Mouse (Mus musculus): ENCODE measurements around the gene Otc. TPM values are rescaled to one million over a fixed set of nuclear protein-coding genes. Genes with fewer than 3 reads are reported as not detected.

The Otc gene
- polyA plus RNA-seq, 1 experiment from 2014 or later = 0.70 TPM

DNA sequence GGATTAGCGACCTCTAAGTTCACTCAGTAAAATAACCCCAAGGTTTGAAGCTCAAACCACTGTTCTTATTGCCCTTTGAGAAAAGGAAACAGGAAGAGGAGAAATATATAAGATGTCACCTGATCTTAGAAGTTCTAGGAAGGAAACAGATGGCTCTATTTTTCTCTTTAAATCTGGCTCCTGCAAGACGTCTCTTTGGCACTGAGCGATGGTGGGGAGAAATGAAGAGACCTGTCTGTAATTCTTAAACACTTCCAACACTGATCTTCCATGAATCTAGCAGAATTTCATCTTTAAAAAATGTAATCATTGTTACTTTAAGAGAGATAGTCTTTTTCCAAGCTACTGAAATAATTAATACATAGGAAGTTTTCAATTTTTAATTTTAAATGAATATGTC is 16.2 kb downstream of the Otc start:
- no peaks in the 10 kb centered on the region for H3K4me1 ChIP-seq
- no peak overlapping the region for H3K4me2 ChIP-seq
- no peak overlapping the region for H3K27ac ChIP-seq
- no peak for ATAC-seq (replicated peaks; ENCODE audit: low FRiP score)
- no peak overlapping the region for H3K9ac ChIP-seq
- 72% methylated on average over 3 of the region's 3 CpGs for WGBS
- no peak overlapping the region for H3K4me3 ChIP-seq (replicated peaks)
- no peaks in the 10 kb centered on the region for H3K27me3 ChIP-seq
- no peaks in the 10 kb centered on the region for H3K36me3 ChIP-seq
- H3K9me3 ChIP-seq (replicated peaks) = no peaks in the 10 kb centered on the region

DNA sequence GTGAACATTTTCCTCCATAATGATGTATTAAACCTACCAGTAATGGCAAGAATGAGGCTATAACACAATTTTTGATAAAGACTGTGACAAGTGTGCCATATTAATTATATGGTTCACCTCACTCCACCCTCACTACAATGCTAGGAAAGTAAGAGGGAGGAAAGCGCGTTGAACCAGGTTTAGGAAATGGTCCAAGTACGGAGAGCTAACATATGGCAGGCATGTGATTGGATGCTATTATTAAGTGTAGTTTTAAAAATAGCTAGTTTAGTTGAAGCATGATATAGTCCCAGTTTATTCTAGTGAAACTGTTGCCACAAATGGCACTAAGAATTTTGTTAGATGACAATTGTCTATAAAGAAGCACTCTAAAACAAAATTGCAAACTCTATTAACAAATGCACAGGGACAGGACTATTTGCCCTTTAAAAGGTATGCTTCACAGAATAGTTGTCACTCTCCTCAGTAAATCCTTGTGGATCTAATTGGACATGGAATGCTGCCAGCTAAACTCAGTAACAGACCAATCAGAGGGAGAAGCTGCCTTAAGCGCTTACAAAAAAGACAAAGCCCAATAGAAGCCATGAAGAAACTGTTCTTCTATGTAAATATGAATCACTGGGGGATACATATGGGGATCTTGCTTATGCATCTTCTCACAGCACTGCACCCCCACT is 16.8 kb downstream of the Otc start:
- Histone ChIP-seq H3K27ac (no peak overlapping the region), H3K4me2 (no peak overlapping the region), H3K4me1 (no peaks in the 10 kb centered on the region), H3K9me3 (replicated peaks) (no peaks in the 10 kb centered on the region), H3K4me3 (replicated peaks) (no peak overlapping the region), H3K27me3 (no peaks in the 10 kb centered on the region), H3K36me3 (no peaks in the 10 kb centered on the region), H3K9ac (no peak overlapping the region)
- no peak for ATAC-seq (replicated peaks; ENCODE audit: low FRiP score)
- 86% methylated on average over 4 of the region's 4 CpGs for WGBS

DNA sequence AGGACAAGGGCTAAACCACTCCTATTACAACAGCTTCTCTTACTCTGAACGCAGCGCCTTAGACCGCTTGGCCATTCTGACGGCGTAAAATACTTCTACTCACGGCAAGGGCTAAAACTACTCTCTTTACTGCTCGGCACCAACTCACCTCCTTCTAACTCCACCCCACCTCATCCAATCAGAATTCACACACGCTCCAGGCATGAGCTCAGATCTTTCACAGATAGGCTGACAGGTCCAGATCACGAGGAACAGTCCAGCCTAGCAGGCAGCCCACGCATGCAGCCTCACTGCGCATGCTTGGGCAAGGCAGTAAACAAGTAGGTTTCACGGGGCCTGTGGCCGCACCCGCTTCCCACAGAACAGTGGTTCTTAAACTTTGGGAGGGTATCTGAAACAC is 45.2 kb downstream of the Otc start:
- H3K9me3 ChIP-seq (replicated peaks) = no peaks in the 10 kb centered on the region
- H3K4me1 ChIP-seq = no peaks in the 10 kb centered on the region
- H3K36me3 ChIP-seq = no peaks in the 10 kb centered on the region
- H3K4me2 ChIP-seq = no peak overlapping the region
- H3K4me3 ChIP-seq (replicated peaks) = no peak overlapping the region
- H3K27me3 ChIP-seq = no peaks in the 10 kb centered on the region
- H3K9ac ChIP-seq = no peak overlapping the region
- 88% methylated on average over 14 of the region's 14 CpGs for WGBS
- H3K27ac ChIP-seq = no peak overlapping the region
- ATAC-seq (replicated peaks; ENCODE audit: low FRiP score) = no peak

DNA sequence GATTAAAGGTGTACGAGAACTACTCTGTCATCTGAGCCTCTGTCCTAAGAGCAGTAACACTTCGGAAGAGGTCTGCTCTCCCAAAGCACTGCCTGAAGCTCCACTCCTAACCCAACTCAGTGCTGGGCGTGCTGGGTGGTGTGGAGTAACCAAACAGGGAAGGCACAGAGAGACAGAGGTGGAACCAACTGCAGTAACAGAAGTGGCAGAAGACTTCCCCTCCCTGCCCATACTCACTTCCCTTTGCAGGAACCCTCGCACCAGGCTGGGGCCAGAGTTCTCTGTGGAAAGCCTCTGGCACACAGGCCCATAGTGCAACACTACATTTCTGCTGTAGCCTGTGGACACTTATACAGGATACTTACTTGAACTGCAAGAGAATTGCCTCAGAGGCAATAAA is 66.1 kb downstream of the Otc start:
- Histone ChIP-seq H3K36me3 (no peaks in the 10 kb centered on the region), H3K27ac (no peak overlapping the region), H3K27me3 (no peaks in the 10 kb centered on the region), H3K9ac (no peak overlapping the region), H3K4me1 (no peaks in the 10 kb centered on the region), H3K4me3 (replicated peaks) (no peak overlapping the region), H3K9me3 (replicated peaks) (no peaks in the 10 kb centered on the region), H3K4me2 (no peak overlapping the region)
- 84% methylated on average over 4 of the region's 4 CpGs for WGBS
- no peak for ATAC-seq (replicated peaks; ENCODE audit: low FRiP score)

DNA sequence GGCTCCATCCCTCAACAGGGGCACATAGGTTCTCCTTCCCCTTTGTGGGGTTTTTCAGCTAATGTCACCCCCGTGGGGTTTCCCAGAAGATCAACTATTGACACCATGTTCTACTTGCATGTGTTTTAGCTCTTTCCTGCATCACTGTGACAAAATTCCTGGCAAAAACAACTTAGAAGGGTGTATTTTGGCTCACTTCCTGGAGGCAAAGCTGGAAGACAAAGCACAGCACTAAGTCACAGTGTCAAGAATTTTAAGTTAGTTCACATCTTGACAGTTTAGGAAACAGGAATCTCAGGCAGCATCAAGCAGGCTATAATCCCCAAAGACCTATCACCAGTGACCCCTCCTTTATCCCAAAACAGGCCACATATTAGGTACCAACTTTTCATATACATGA is 78.1 kb downstream of the Otc start:
- Histone ChIP-seq H3K27ac (no peak overlapping the region), H3K9ac (no peak overlapping the region), H3K9me3 (replicated peaks) (no peaks in the 10 kb centered on the region), H3K27me3 (no peaks in the 10 kb centered on the region), H3K4me3 (replicated peaks) (no peak overlapping the region), H3K4me1 (no peaks in the 10 kb centered on the region), H3K36me3 (no peaks in the 10 kb centered on the region), H3K4me2 (no peak overlapping the region)
- WGBS = 50% methylated on average over 1 of the region's 1 CpGs
- ATAC-seq (replicated peaks; ENCODE audit: low FRiP score) = no peak

DNA sequence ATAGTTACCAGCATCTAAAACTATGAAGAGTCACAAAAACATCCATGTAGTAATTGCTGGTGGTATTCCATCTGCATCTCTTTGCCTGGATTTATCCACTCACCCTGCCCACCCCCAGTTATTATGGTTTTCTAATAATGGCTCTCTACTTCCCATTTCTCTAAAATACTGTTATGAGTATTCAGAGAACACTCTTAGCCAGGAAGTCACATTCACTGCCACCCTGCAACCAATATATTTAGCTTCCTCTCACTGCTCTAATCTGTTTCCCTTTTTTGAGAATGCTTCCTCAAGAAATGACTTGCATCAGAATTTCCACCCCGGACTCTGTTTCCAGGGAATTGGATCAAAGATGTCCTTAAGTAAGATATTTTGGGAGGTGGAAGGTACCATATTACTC is 79.6 kb downstream of the Otc start:
- 88% methylated on average over 1 of the region's 1 CpGs for WGBS
- no peaks in the 10 kb centered on the region for H3K27me3 ChIP-seq
- no peaks in the 10 kb centered on the region for H3K36me3 ChIP-seq
- H3K4me3 ChIP-seq (replicated peaks) = no peak overlapping the region
- no peak overlapping the region for H3K27ac ChIP-seq
- H3K9me3 ChIP-seq (replicated peaks) = no peaks in the 10 kb centered on the region
- H3K4me1 ChIP-seq = no peaks in the 10 kb centered on the region
- ATAC-seq (replicated peaks; ENCODE audit: low FRiP score) = no peak
- no peak overlapping the region for H3K4me2 ChIP-seq
- no peak overlapping the region for H3K9ac ChIP-seq

DNA sequence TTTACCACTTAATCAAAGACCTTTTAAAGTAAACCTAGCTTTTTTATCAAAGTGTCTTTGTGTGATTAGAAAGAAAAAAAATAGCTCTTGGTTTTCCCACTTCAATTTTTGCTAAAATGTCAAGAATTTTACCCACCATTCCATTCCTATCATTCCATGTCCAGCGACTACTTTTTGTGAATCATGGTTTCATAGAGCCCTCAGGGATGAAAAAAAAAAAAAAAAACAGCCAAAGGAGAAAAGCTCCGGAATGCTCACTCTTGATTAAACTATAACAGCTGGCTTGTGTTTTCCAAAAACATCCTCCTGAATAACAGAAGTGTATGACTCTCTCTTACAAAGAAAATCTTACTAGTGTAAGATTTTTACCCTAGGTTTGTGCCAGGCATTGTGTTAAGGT is 84.7 kb downstream of the Otc start:
- H3K4me1 ChIP-seq = no peaks in the 10 kb centered on the region
- H3K9me3 ChIP-seq (replicated peaks) = no peaks in the 10 kb centered on the region
- no peaks in the 10 kb centered on the region for H3K36me3 ChIP-seq
- 46% methylated on average over 2 of the region's 2 CpGs for WGBS
- no peak overlapping the region for H3K4me3 ChIP-seq (replicated peaks)
- no peaks in the 10 kb centered on the region for H3K27me3 ChIP-seq
- ATAC-seq (replicated peaks; ENCODE audit: low FRiP score) = no peak
- H3K4me2 ChIP-seq = no peak overlapping the region
- no peak overlapping the region for H3K9ac ChIP-seq
- no peak overlapping the region for H3K27ac ChIP-seq

DNA sequence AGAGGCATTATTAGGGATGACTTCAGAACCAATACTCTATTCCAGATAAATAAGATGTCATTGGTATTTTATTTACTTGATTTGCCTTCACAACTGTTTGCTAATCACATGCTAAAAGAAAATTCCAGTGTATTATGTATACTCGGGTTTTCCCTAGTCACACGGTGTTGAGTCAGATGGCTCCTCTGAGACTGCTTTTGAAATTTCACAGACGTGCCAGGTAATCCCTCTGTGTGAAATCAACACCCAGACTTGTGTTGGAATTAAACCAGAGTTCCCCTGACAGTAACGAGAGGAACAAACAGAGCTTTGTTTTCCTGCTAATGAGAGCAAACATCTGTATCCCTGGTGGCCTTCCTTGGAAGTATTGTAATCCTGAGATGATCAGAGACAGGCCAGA is 103.8 kb downstream of the Otc start:
- Histone ChIP-seq H3K27me3 (no peaks in the 10 kb centered on the region), H3K4me1 (no peaks in the 10 kb centered on the region), H3K27ac (no peak overlapping the region), H3K4me2 (no peak overlapping the region), H3K36me3 (no peaks in the 10 kb centered on the region), H3K4me3 (replicated peaks) (no peak overlapping the region), H3K9me3 (replicated peaks) (no peaks in the 10 kb centered on the region), H3K9ac (no peak overlapping the region)
- no peak for ATAC-seq (replicated peaks; ENCODE audit: low FRiP score)
- 50% methylated on average over 4 of the region's 4 CpGs for WGBS

Other genes starting within 250 kb of the Otc start
- gene Srpx, start 134.6 kb upstream of the Otc start, polyA plus RNA-seq (2015; fragmentation: Nextera tagmentation; extraction: Ambion mirVana) = 19.9 and 20.0 TPM in 2 replicates
- gene Rpgr, start 35.4 kb upstream of the Otc start, polyA plus RNA-seq (2015; fragmentation: Nextera tagmentation; extraction: Ambion mirVana) = 20.0 and 22.4 TPM in 2 replicates
- gene Tspan7, start 232.9 kb downstream of the Otc start, polyA plus RNA-seq (2015; fragmentation: Nextera tagmentation; extraction: Ambion mirVana) = 102 and 105 TPM in 2 replicates